Mouse (Mus musculus) hindbrain, postnatal 0 days (tissue): ENCODE results near the gene Prkg1. TPM values are rescaled to one million over a fixed set of nuclear protein-coding genes. Genes with fewer than 3 reads are reported as not detected.

Source experiments
- ATAC-seq: fragments of 200-750 bp; cut with Nextera tagmentation; 2 replicates; pipeline ENCODE4 v1.8.0; 2017; ENCODE audit warnings: mild to moderate bottlenecking, moderate TSS enrichment, moderate library complexity
- DNase-seq: peaks from one replicate; pipeline ENCODE4 v3.0.0-alpha.2; 2015; ENCODE audit warnings: low spot score
- H3K27ac ChIP-seq: fragments of 300-500 bp; sonication (generic); 2 replicates; pipeline ENCODE4 v1.5.1; 2014; ENCODE audit warnings: mild to moderate bottlenecking
- H3K27me3 ChIP-seq: fragments of 300-500 bp; sonication (generic); 2 replicates; pipeline ENCODE4 v1.6.1; 2014; ENCODE audit warnings: low read length, mixed read lengths; ENCODE audit not compliant: insufficient read depth
- H3K36me3 ChIP-seq: fragments of 300-500 bp; sonication (generic); 2 replicates; pipeline ENCODE4 v1.6.1; 2014; ENCODE audit warnings: low read length, mixed read lengths; ENCODE audit not compliant: insufficient read depth
- H3K4me1 ChIP-seq: fragments of 300-500 bp; sonication (generic); 2 replicates; pipeline ENCODE4 v1.6.1; 2014; ENCODE audit warnings: antibody characterized with exemption, low read length, mixed read lengths; ENCODE audit not compliant: insufficient read depth
- H3K4me2 ChIP-seq: fragments of 300-500 bp; sonication (generic); 2 replicates; pipeline ENCODE4 v1.6.1; 2014; ENCODE audit warnings: low read depth, mild to moderate bottlenecking, low read length, moderate library complexity, mixed read lengths
- H3K4me3 ChIP-seq: fragments of 300-500 bp; sonication (generic); 2 replicates; pipeline ENCODE4 v1.5.1; 2014; ENCODE audit warnings: low read length
- H3K9ac ChIP-seq: fragments of 300-500 bp; sonication (generic); replicated peaks from 2 replicates; pipeline ENCODE4 v1.6.1; 2014; ENCODE audit warnings: mild to moderate bottlenecking, low read length, moderate library complexity, mixed read lengths
- H3K9me3 ChIP-seq: fragments of 300-500 bp; sonication (generic); 2 replicates; pipeline ENCODE4 v1.6.1; 2016; ENCODE audit warnings: low read length, mixed read lengths
- CTCF ChIP-seq: IDR thresholded peaks from 2 replicates; pipeline ENCODE4 v1.5.1; 2016; ENCODE audit warnings: antibody characterized with exemption, control low read depth, low read depth
- WGBS: fragments of 180-500 bp; shearing (Covaris S2); extraction: QIAGEN DNeasy Blood & Tissue Kit; methylation state at CpG from one replicate; pipeline ENCODE4 v1.1.7; 2014; 5-methylcytosine and 5-hydroxymethylcytosine counted together
- polyA plus RNA-seq: library from polyadenylated mRNA; unstranded; fragments of >200 nt; fragmentation: Nextera tagmentation; extraction: Ambion mirVana; gene quantifications from 2 replicates; pipeline ENCODE4 v1.2.1, GENCODE M21; 2015
- total RNA-seq: library from RNA; depleted of rRNA; stranded (reverse); fragments of >200 nt; gene quantifications from 2 replicates; pipeline ENCODE4 v1.2.3, GENCODE M21; 2014

Prkg1 gene
- total and polyA plus RNA-seq, 2 experiments from 2014 or later, result 5.3 to 8.6 TPM

- H3K27ac ChIP-seq, result no peak overlapping the region
- no peak overlapping the region for H3K9ac ChIP-seq
- 43% methylated on average over 2 of the region's 2 CpGs for WGBS
- DNase-seq (no peak), ATAC-seq (no peak)
- peaks cover 17% of the 10 kb centered on the region for H3K4me1 ChIP-seq
- H3K4me2 ChIP-seq, result peak overlapping the region; percentile 94
- H3K4me3 ChIP-seq, result peak overlapping the region; percentile 72
- TF ChIP-seq CTCF, result no peak
- H3K27me3 ChIP-seq, result no peaks in the 10 kb centered on the region
- no peaks in the 10 kb centered on the region for H3K36me3 ChIP-seq
- no peaks in the 10 kb centered on the region for H3K9me3 ChIP-seq
These were observed 102.0 kb downstream of the Prkg1 start for GRCm38 (mm10) chr19:31662802-31663201.

GRCm38 (mm10) chr19:31658751-31659397 lies 106.0 kb downstream of the Prkg1 start:
- peaks cover 10% of the 10 kb centered on the region for H3K4me1 ChIP-seq
- no peak overlapping the region for H3K9ac ChIP-seq
- ATAC-seq, result no peak
- TF ChIP-seq CTCF, result no peak
- WGBS, result 70% methylated on average over 1 of the region's 1 CpGs
- H3K27ac ChIP-seq, result no peak overlapping the region
- H3K9me3 ChIP-seq, result no peaks in the 10 kb centered on the region
- no peaks in the 10 kb centered on the region for H3K27me3 ChIP-seq
- H3K4me3 ChIP-seq, result no peak overlapping the region
- no peaks in the 10 kb centered on the region for H3K36me3 ChIP-seq
- H3K4me2 ChIP-seq, result no peak overlapping the region
- DNase-seq, result no peak

DNA sequence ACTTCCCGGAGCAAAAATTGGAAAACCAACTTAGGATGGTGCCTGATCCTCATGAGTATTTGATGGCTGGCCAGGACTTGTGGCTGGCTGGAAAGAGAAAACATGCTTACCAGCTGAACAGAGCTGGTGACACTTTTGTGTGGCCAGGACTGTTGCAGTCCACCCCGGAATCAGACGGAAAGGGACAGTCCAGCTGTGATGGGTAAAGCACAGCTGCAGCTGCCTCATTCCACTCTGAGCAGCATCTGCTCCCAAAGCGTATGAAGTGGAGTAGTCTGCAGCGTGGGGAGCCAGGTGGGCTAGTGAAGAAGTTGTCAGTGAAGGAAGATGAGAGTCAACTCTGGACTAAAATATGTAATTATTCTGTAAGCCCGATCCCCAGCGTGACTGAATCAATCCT lies 108.6 kb downstream of the Prkg1 start:
- WGBS, result 75% methylated on average over 7 of the region's 7 CpGs
- Histone ChIP-seq H3K4me1 (peaks cover 6% of the 10 kb centered on the region; the same call in 1 of the 2 replicates), H3K4me3 (no peak overlapping the region), H3K9ac (no peak overlapping the region), H3K27ac (no peak overlapping the region), H3K36me3 (no peaks in the 10 kb centered on the region), H3K4me2 (no peak overlapping the region), H3K27me3 (no peaks in the 10 kb centered on the region), H3K9me3 (no peaks in the 10 kb centered on the region)
- ATAC-seq (no peak), DNase-seq (no peak)
- TF ChIP-seq CTCF, result no peak

- Histone ChIP-seq H3K27me3 (no peaks in the 10 kb centered on the region), H3K36me3 (no peaks in the 10 kb centered on the region), H3K4me3 (no peak overlapping the region), H3K4me2 (no peak overlapping the region), H3K9ac (no peak overlapping the region), H3K9me3 (no peaks in the 10 kb centered on the region), H3K27ac (no peak overlapping the region), H3K4me1 (peaks cover 6% of the 10 kb centered on the region; the same call in 1 of the 2 replicates)
- no peak for TF ChIP-seq CTCF
- 72% methylated on average over 7 of the region's 7 CpGs for WGBS
- ATAC-seq (no peak), DNase-seq (no peak)
These were observed 109.0 kb downstream of the Prkg1 start for GRCm38 (mm10) chr19:31655826-31656225.

DNA sequence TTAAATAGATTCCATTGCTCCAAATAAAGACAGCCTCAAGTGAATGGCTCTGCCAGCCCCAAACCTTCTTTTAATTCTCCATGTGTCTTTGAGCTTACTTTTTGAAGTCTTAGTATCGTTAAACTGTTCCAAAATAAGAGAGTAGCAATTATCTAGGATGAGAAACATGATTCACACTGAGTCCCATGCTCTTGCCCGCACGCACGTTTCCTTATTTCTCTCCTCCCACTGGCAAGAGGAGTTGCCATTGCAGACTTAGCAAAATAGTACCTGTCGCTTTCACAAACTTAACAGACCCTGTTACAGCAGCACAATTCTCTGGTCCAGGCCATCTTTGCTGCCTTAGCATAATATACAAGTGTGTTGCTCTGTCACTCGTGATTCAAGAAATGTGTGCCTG lies 110.8 kb downstream of the Prkg1 start:
- no peaks in the 10 kb centered on the region for H3K36me3 ChIP-seq
- no peak overlapping the region for H3K9ac ChIP-seq
- H3K9me3 ChIP-seq, result no peaks in the 10 kb centered on the region
- H3K27me3 ChIP-seq, result no peaks in the 10 kb centered on the region
- TF ChIP-seq CTCF, result no peak
- no peak overlapping the region for H3K4me2 ChIP-seq
- DNase-seq, result no peak
- no peak for ATAC-seq
- H3K4me1 ChIP-seq, result peaks cover under 1% of the 10 kb centered on the region; the same call in 1 of the 2 replicates
- 86% methylated on average over 6 of the region's 6 CpGs for WGBS
- no peak overlapping the region for H3K27ac ChIP-seq
- H3K4me3 ChIP-seq, result no peak overlapping the region

- DNase-seq (no peak), ATAC-seq (no peak)
- H3K36me3 ChIP-seq, result no peaks in the 10 kb centered on the region
- H3K9me3 ChIP-seq, result no peaks in the 10 kb centered on the region
- H3K4me2 ChIP-seq, result no peak overlapping the region
- H3K4me1 ChIP-seq, result no peaks in the 10 kb centered on the region
- no peak overlapping the region for H3K4me3 ChIP-seq
- no peaks in the 10 kb centered on the region for H3K27me3 ChIP-seq
- no peak overlapping the region for H3K9ac ChIP-seq
- no peak overlapping the region for H3K27ac ChIP-seq
- 90% methylated on average over 4 of the region's 4 CpGs for WGBS
- TF ChIP-seq CTCF, result no peak
These were observed 114.4 kb downstream of the Prkg1 start for GRCm38 (mm10) chr19:31650452-31650851.

DNA sequence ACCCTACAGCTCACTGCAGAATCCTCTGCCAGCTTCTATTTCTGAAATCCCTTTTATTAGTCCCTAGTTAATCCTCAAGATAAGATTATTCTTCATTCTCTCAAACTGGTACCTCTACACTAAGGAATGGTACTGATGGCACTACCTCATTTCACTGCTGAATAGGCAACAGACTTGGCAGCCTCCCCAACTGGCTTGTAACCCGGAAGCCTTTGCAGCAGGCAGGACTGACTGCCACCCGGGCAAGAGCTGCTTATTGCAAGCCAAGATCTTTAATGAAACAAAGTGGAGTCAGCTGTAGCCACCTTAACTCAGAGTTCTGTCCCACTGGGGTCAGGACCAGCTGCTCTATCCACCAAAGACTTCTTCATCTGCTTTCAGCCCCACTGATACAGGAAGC lies 117.3 kb downstream of the Prkg1 start:
- Histone ChIP-seq H3K9ac (no peak overlapping the region), H3K4me3 (no peak overlapping the region), H3K9me3 (no peaks in the 10 kb centered on the region), H3K27ac (no peak overlapping the region), H3K36me3 (no peaks in the 10 kb centered on the region), H3K4me1 (no peaks in the 10 kb centered on the region), H3K4me2 (no peak overlapping the region), H3K27me3 (no peaks in the 10 kb centered on the region)
- TF ChIP-seq CTCF, result no peak
- WGBS, result 27% methylated on average over 2 of the region's 2 CpGs
- peak; percentile 29 for DNase-seq
- no peak for ATAC-seq
